Mouse (Mus musculus) frontal cortex, adult 2 months (tissue): ENCODE results near the gene Wfdc11. TPM values are rescaled to one million over a fixed set of nuclear protein-coding genes. Genes with fewer than 3 reads are reported as not detected.
"Not testable (repeated sequence)": the region's sequence is repeated elsewhere in the genome, so short reads cannot be mapped to it uniquely, and the experiment has no call there.

Experiments used
- DNase-seq, 2 experiments: peaks; one replicate each; pipeline ENCODE4 v3.0.0; 2022; ENCODE audit warnings: low spot score in 1 of 2; ENCODE audit errors: extremely low spot score in 1 of 2
- polyA plus RNA-seq: library from polyadenylated mRNA; depleted of rRNA; stranded (reverse); fragments of >200 nt; gene quantifications from 2 replicates; pipeline ENCODE4 v1.2.3, GENCODE M21; 2012; rRNA removed

The Wfdc11 gene
- polyA plus RNA-seq = not detected in 2 replicates

GRCm38 (mm10) chr2:164673987-164674386, at the start of gene Wfdc11:
Gene Wfdc11, minus strand, starts transcription at chr2:164674087.
- peak in 1 of 2 experiments; percentile 16 for DNase-seq

GRCm38 (mm10) chr2:164723276-164723675, 49.4 kb upstream of the Wfdc11 start:
- no peak for DNase-seq

DNA sequence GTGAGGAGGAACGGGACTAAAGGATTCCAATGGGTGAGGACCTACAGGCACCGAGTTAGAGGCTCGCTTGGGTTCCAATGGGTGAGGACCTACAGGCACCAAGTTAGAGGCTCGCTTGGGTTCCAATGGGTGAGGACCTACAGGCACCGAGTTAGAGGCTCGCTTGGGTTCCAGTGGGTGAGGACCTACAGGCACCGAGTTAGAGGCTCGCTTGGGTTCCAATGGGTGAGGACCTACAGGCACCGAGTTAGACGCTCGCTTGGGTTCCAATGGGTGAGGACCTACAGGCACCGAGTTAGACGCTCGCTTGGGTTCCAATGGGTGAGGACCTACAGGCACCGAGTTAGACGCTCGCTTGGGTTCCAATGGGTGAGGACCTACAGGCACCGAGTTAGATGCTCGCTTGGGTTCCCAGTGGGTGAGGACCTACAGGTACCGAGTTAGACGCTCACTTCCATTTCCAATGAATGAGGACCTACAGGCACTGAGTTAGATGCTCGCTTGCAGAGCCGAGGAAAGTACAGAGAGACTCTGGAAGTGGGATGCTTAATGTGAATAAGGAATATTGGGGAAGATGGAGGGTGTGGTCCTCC, 42.4 kb upstream of the Wfdc11 start:
- not testable (repeated sequence) for DNase-seq

DNA sequence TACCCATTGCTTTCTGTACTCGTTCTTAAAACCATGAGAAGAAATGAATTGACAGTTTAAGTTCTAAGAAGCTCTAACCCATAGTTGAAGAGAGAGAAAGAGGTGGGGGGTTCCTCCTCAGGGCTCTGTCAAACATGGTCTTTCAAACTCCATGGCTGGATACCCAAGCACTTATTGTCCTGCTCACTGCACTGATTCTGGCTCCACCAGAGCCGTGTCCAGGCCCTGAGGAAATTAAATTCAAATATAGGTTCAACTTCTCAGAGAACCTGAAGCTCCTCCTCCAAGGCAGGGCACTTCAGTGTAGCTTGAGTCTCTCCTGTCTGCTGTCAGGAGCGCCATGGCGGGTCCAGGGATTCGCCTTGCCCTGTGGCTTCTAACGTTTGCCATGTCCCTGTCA, 41.1 kb upstream of the Wfdc11 start, which contains the start of gene Spint5:
Gene Spint5 (plus strand): TSS at position 301 of the 400 bp plus-strand sequence.
- no peak for DNase-seq

DNA sequence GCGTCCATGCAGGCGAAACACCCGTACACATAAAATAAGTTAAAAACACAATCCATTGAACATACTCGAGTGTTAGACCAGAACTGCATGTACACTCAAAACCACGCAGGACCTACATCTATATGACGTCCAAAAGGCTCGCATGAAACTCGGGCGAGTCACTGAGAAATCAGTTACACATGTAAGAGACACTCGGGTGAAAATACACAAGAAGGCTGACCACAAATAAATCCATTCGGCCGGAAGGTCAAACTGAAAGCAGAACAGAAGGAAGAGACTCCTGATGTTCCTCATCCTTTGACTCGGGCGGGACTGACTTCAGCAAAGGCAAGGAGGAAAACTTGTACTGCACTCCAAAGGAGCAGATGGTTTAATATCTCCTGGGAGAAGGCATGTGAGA, 32.1 kb upstream of the Wfdc11 start:
- DNase-seq = no peak

- no peak for DNase-seq
Measured at GRCm38 (mm10) chr2:164705328-164705727, 31.4 kb upstream of the Wfdc11 start.

- no peak for DNase-seq
Measured at GRCm38 (mm10) chr2:164704235-164704634, 30.3 kb upstream of the Wfdc11 start.

DNA sequence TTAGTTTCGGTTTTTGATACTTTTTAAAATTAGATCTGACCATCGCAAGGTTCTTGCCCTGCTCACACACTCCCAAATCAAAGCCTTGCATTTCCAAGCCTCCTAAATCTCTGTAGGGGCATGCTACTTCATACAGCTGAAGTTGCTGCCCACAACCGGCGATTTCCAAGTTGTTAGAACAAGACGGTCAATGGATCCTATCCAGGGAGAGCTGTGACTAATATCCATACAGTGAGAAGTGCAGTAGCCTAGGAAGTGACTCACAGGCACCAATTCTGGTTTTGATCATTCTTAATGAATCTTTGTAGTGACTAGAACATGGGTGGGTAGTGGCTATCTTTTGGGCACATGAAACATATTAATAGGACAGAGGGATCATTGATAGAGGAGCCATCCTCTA, 27.9 kb upstream of the Wfdc11 start:
- no peak for DNase-seq

DNA sequence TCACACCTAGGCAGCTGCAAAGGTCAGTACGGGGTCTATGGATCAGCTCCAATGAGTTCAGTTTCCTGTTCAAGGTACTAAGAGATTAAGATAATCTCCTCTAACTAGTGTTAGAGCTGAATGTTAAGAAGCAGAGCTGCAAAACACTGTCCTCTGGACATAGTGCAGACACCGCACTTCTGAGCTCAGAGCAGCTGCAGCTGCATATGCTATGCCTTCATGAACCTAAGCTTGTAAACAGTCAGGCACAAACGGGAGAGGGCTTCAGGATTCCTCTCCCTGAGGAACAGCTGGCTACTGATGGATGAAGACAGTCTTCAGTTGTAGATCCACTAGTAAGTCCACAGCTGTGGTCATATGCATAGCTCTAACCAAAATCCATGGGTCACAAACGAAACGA, 27.1 kb upstream of the Wfdc11 start:
- DNase-seq = no peak

GRCm38 (mm10) chr2:164698201-164698600, 24.3 kb upstream of the Wfdc11 start, which contains the start of gene Spint4:
Gene Spint4, plus strand, starts transcription at chr2:164698501.
- no peak for DNase-seq

GRCm38 (mm10) chr2:164684807-164685206, 10.9 kb upstream of the Wfdc11 start, which contains the start of gene Wfdc13:
Gene Wfdc13, plus strand, starts transcription at chr2:164685107.
- DNase-seq = no peak

- DNase-seq = no peak
Measured at GRCm38 (mm10) chr2:164679906-164680305, 6.0 kb upstream of the Wfdc11 start.

DNA sequence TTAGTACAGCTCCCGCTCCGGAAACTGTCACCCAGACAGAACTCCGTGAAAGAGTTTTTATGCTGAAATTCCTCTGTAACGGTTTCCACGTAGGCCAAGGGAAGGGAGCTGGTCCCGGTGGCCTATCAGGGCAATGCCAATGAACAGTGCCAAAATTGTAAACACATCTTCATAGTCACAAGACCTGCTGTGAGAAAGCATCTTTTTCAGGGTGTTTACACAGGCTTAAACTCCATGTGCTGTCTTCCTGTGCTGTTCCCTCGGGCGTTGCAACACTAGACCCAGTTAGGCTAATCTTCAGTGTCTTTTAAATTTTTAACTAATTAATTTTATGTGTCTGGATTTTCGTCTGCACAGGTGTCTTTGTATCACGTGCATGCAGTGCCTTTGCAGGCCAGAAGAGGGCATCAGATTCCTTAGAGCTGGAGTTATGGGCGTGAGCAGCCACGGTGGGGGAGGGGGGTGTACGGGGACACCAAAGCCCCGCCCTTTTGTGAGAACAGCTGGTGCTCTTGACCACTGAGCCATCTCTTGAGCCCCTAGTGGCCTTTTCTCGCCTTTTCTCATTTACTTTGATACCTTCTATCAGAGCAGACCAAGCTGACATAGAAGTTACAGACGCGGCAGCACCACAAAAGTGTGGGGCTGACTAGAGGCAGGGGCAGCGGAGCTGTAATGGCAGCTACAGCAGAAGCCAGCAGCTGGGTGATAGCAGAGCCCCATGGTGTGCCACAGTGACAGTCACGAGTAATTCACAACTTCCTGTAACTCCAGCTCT, 5.2 kb upstream of the Wfdc11 start:
- peak; percentile 10 to 68 for DNase-seq

GRCm38 (mm10) chr2:164676916-164677685, 3.2 kb upstream of the Wfdc11 start:
- no peak for DNase-seq

- DNase-seq = no peak
Measured at GRCm38 (mm10) chr2:164676103-164676502, 2.2 kb upstream of the Wfdc11 start.

GRCm38 (mm10) chr2:164670938-164671337, 2.9 kb downstream of the Wfdc11 start:
- no peak for DNase-seq

GRCm38 (mm10) chr2:164670261-164670660, 3.6 kb downstream of the Wfdc11 start:
- no peak for DNase-seq

DNA sequence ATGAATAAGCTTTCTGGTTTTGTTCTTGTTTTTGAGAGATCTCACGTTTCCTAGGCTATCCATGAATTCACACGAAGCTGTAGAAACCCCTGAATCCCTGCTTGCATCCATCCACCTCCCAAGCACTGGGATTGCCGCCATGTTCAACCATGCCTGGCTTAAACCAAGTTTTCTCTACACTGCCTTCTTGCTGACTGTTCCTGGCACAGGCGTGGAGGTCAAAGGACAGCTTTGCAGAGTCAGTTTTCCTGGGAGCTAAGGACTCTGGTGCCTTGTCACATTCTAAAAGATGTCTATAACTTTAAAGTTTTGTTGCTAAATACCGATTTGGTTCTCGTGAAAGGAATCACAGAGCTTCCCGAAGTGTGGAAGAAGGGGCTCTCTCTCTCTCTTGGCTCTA, 9.0 kb downstream of the Wfdc11 start:
- DNase-seq = no peak

- DNase-seq = no peak
Measured at GRCm38 (mm10) chr2:164656483-164656882, 17.4 kb downstream of the Wfdc11 start, which contains the start of gene Wfdc9. Gene Wfdc9, minus strand, starts transcription at chr2:164656583.

GRCm38 (mm10) chr2:164655858-164656257, 18.0 kb downstream of the Wfdc11 start, which contains the start of gene Wfdc10:
Gene Wfdc10, plus strand, starts transcription at chr2:164656046.
- peak in 1 of 2 experiments; percentile 26 for DNase-seq
